Mouse (Mus musculus): ENCODE measurements around the gene Fam222a. TPM values are rescaled to one million over a fixed set of nuclear protein-coding genes. Genes with fewer than 3 reads are reported as not detected.

The Fam222a gene
- polyA plus RNA-seq, 1 experiment = 3.4 TPM

GRCm38 (mm10) chr5:114611968-114612608 lies 44.3 kb downstream of the Fam222a start:
- Histone ChIP-seq H3K27ac (ENCODE audit: insufficient read depth, low read length) (no peak overlapping the region), H3K9ac (ENCODE audit: low read depth, poor library complexity, severe bottlenecking) (no peak overlapping the region), H3K27me3 (ENCODE audit: control insufficient read depth, insufficient read depth, low read length, poor library complexity, severe bottlenecking) (no peaks in the 10 kb centered on the region), H3K4me1 (ENCODE audit: control insufficient read depth, insufficient read depth, low read length) (no peaks in the 10 kb centered on the region), H3K9me3 (replicated peaks; ENCODE audit: control insufficient read depth, insufficient read depth, low read length, poor library complexity, severe bottlenecking) (no peaks in the 10 kb centered on the region), H3K4me3 (ENCODE audit: low read depth, low read length) (peak overlapping the region; percentile 55), H3K36me3 (ENCODE audit: control insufficient read depth, insufficient read depth, low read length, poor library complexity, severe bottlenecking) (no peaks in the 10 kb centered on the region)
- TF ChIP-seq EP300 (IDR thresholded peaks at IDR 0.05; ENCODE audit: insufficient read depth, low read depth, low read length) = no peak
- TF ChIP-seq CTCF (IDR thresholded peaks at IDR 0.05; ENCODE audit: low read depth, low read length) = peak; percentile 74

GRCm38 (mm10) chr5:114614863-114615262 lies 47.0 kb downstream of the Fam222a start:
- no peaks in the 10 kb centered on the region for H3K36me3 ChIP-seq (ENCODE audit: control insufficient read depth, insufficient read depth, low read length, poor library complexity, severe bottlenecking)
- no peak overlapping the region for H3K27ac ChIP-seq (ENCODE audit: insufficient read depth, low read length)
- TF ChIP-seq CTCF (IDR thresholded peaks at IDR 0.05; ENCODE audit: low read depth, low read length) (no peak), POLR2A (IDR thresholded peaks at IDR 0.05; ENCODE audit: insufficient read depth, low read length) (no peak), EP300 (IDR thresholded peaks at IDR 0.05; ENCODE audit: insufficient read depth, low read depth, low read length) (no peak)
- H3K9ac ChIP-seq (ENCODE audit: low read depth, poor library complexity, severe bottlenecking) = no peak overlapping the region
- H3K9me3 ChIP-seq (replicated peaks; ENCODE audit: control insufficient read depth, insufficient read depth, low read length, poor library complexity, severe bottlenecking) = no peaks in the 10 kb centered on the region
- no peaks in the 10 kb centered on the region for H3K4me1 ChIP-seq (ENCODE audit: control insufficient read depth, insufficient read depth, low read length)
- no peaks in the 10 kb centered on the region for H3K27me3 ChIP-seq (ENCODE audit: control insufficient read depth, insufficient read depth, low read length, poor library complexity, severe bottlenecking)
- H3K4me3 ChIP-seq (ENCODE audit: low read depth, low read length) = no peak overlapping the region

GRCm38 (mm10) chr5:114616336-114617061 lies 48.7 kb downstream of the Fam222a start:
- H3K4me3 ChIP-seq (ENCODE audit: low read depth, low read length) = no peak overlapping the region
- TF ChIP-seq CTCF (IDR thresholded peaks at IDR 0.05; ENCODE audit: low read depth, low read length) = no peak
- TF ChIP-seq EP300 (IDR thresholded peaks at IDR 0.05; ENCODE audit: insufficient read depth, low read depth, low read length) = no peak
- no peak for TF ChIP-seq POLR2A (IDR thresholded peaks at IDR 0.05; ENCODE audit: insufficient read depth, low read length)
- H3K9ac ChIP-seq (ENCODE audit: low read depth, poor library complexity, severe bottlenecking) = no peak overlapping the region
- H3K4me1 ChIP-seq (ENCODE audit: control insufficient read depth, insufficient read depth, low read length) = no peaks in the 10 kb centered on the region
- no peaks in the 10 kb centered on the region for H3K27me3 ChIP-seq (ENCODE audit: control insufficient read depth, insufficient read depth, low read length, poor library complexity, severe bottlenecking)
- no peaks in the 10 kb centered on the region for H3K9me3 ChIP-seq (replicated peaks; ENCODE audit: control insufficient read depth, insufficient read depth, low read length, poor library complexity, severe bottlenecking)
- H3K27ac ChIP-seq (ENCODE audit: insufficient read depth, low read length) = no peak overlapping the region
- H3K36me3 ChIP-seq (ENCODE audit: control insufficient read depth, insufficient read depth, low read length, poor library complexity, severe bottlenecking) = no peaks in the 10 kb centered on the region

GRCm38 (mm10) chr5:114617809-114618208 lies 50.0 kb downstream of the Fam222a start:
- H3K4me3 ChIP-seq (ENCODE audit: low read depth, low read length) = no peak overlapping the region
- H3K27ac ChIP-seq (ENCODE audit: insufficient read depth, low read length) = no peak overlapping the region
- no peaks in the 10 kb centered on the region for H3K36me3 ChIP-seq (ENCODE audit: control insufficient read depth, insufficient read depth, low read length, poor library complexity, severe bottlenecking)
- H3K4me1 ChIP-seq (ENCODE audit: control insufficient read depth, insufficient read depth, low read length) = no peaks in the 10 kb centered on the region
- H3K9me3 ChIP-seq (replicated peaks; ENCODE audit: control insufficient read depth, insufficient read depth, low read length, poor library complexity, severe bottlenecking) = no peaks in the 10 kb centered on the region
- no peak overlapping the region for H3K9ac ChIP-seq (ENCODE audit: low read depth, poor library complexity, severe bottlenecking)
- TF ChIP-seq POLR2A (IDR thresholded peaks at IDR 0.05; ENCODE audit: insufficient read depth, low read length) (no peak), EP300 (IDR thresholded peaks at IDR 0.05; ENCODE audit: insufficient read depth, low read depth, low read length) (no peak), CTCF (IDR thresholded peaks at IDR 0.05; ENCODE audit: low read depth, low read length) (no peak)
- no peaks in the 10 kb centered on the region for H3K27me3 ChIP-seq (ENCODE audit: control insufficient read depth, insufficient read depth, low read length, poor library complexity, severe bottlenecking)

GRCm38 (mm10) chr5:114618851-114619250 lies 51.0 kb downstream of the Fam222a start:
- no peaks in the 10 kb centered on the region for H3K27me3 ChIP-seq (ENCODE audit: control insufficient read depth, insufficient read depth, low read length, poor library complexity, severe bottlenecking)
- no peak overlapping the region for H3K9ac ChIP-seq (ENCODE audit: low read depth, poor library complexity, severe bottlenecking)
- no peak overlapping the region for H3K4me3 ChIP-seq (ENCODE audit: low read depth, low read length)
- no peaks in the 10 kb centered on the region for H3K9me3 ChIP-seq (replicated peaks; ENCODE audit: control insufficient read depth, insufficient read depth, low read length, poor library complexity, severe bottlenecking)
- H3K36me3 ChIP-seq (ENCODE audit: control insufficient read depth, insufficient read depth, low read length, poor library complexity, severe bottlenecking) = no peaks in the 10 kb centered on the region
- H3K4me1 ChIP-seq (ENCODE audit: control insufficient read depth, insufficient read depth, low read length) = no peaks in the 10 kb centered on the region
- TF ChIP-seq POLR2A (IDR thresholded peaks at IDR 0.05; ENCODE audit: insufficient read depth, low read length) = no peak
- peak; percentile 90 for TF ChIP-seq CTCF (IDR thresholded peaks at IDR 0.05; ENCODE audit: low read depth, low read length)
- H3K27ac ChIP-seq (ENCODE audit: insufficient read depth, low read length) = no peak overlapping the region

- Histone ChIP-seq H3K4me1 (ENCODE audit: control insufficient read depth, insufficient read depth, low read length) (no peaks in the 10 kb centered on the region), H3K9ac (ENCODE audit: low read depth, poor library complexity, severe bottlenecking) (no peak overlapping the region), H3K27ac (ENCODE audit: insufficient read depth, low read length) (no peak overlapping the region), H3K4me3 (ENCODE audit: low read depth, low read length) (no peak overlapping the region), H3K27me3 (ENCODE audit: control insufficient read depth, insufficient read depth, low read length, poor library complexity, severe bottlenecking) (no peaks in the 10 kb centered on the region), H3K36me3 (ENCODE audit: control insufficient read depth, insufficient read depth, low read length, poor library complexity, severe bottlenecking) (no peaks in the 10 kb centered on the region), H3K9me3 (replicated peaks; ENCODE audit: control insufficient read depth, insufficient read depth, low read length, poor library complexity, severe bottlenecking) (no peaks in the 10 kb centered on the region)
- TF ChIP-seq EP300 (IDR thresholded peaks at IDR 0.05; ENCODE audit: insufficient read depth, low read depth, low read length) (no peak), CTCF (IDR thresholded peaks at IDR 0.05; ENCODE audit: low read depth, low read length) (peak; percentile 87), POLR2A (IDR thresholded peaks at IDR 0.05; ENCODE audit: insufficient read depth, low read length) (no peak)
These were observed 52.5 kb downstream of the Fam222a start for GRCm38 (mm10) chr5:114620305-114620704.

All from ES-Bruce4 (cell line).